Mouse (Mus musculus) retina, postnatal 1 day (tissue): ENCODE results near the gene Nt5c3.

Experiments
- DNase-seq: peaks from one replicate; pipeline ENCODE4 v3.0.0-alpha.2; 2012

Nt5c3 gene

GRCm38 (mm10) chr6:56923726-56924707, at the start of gene Nt5c3, which contains the start of gene Vmn1r4:
Nt5c3 (minus strand) TSS chr6:56923932.
Vmn1r4 (plus strand) TSS chr6:56924015.
- peak; percentile 98 for DNase-seq

GRCm38 (mm10) chr6:56969973-56970372, 46.2 kb upstream of the Nt5c3 start, which contains the start of gene Vmn1r5:
Vmn1r5 (plus strand) TSS chr6:56970273.
- DNase-seq = no peak

- no peak for DNase-seq
Measured at GRCm38 (mm10) chr6:56956436-56956835, 32.7 kb upstream of the Nt5c3 start.

GRCm38 (mm10) chr6:56934366-56934765, 10.6 kb upstream of the Nt5c3 start:
- no peak for DNase-seq

- no peak for DNase-seq
Measured at GRCm38 (mm10) chr6:56932464-56932863, 8.7 kb upstream of the Nt5c3 start.

- no peak for DNase-seq
Measured at GRCm38 (mm10) chr6:56931648-56932415, 8.1 kb upstream of the Nt5c3 start.

GRCm38 (mm10) chr6:56923331-56923725, 404 bp downstream of the Nt5c3 start:
- DNase-seq = no peak

GRCm38 (mm10) chr6:56920222-56921092, 3.3 kb downstream of the Nt5c3 start:
- no peak for DNase-seq

GRCm38 (mm10) chr6:56919330-56920044, 4.2 kb downstream of the Nt5c3 start:
- DNase-seq = no peak

- no peak for DNase-seq
Measured at GRCm38 (mm10) chr6:56917578-56918368, 6.0 kb downstream of the Nt5c3 start.

GRCm38 (mm10) chr6:56916279-56916678, 7.5 kb downstream of the Nt5c3 start:
- no peak for DNase-seq

GRCm38 (mm10) chr6:56913092-56913858, 10.5 kb downstream of the Nt5c3 start:
- DNase-seq = no peak

- DNase-seq = no peak
Measured at GRCm38 (mm10) chr6:56910910-56911309, 12.8 kb downstream of the Nt5c3 start.

- peak; percentile 49 for DNase-seq
Measured at GRCm38 (mm10) chr6:56908912-56909311, 14.8 kb downstream of the Nt5c3 start.

GRCm38 (mm10) chr6:56908397-56908796, 15.3 kb downstream of the Nt5c3 start:
- no peak for DNase-seq

GRCm38 (mm10) chr6:56907973-56908372, 15.8 kb downstream of the Nt5c3 start:
- DNase-seq = no peak

GRCm38 (mm10) chr6:56906121-56906846, 17.4 kb downstream of the Nt5c3 start:
- DNase-seq = no peak

- DNase-seq = no peak
Measured at GRCm38 (mm10) chr6:56905486-56905885, 18.2 kb downstream of the Nt5c3 start.

- DNase-seq = no peak
Measured at GRCm38 (mm10) chr6:56904982-56905381, 18.8 kb downstream of the Nt5c3 start.
